Mouse (Mus musculus): ENCODE data around the gene Ddx58. TPM values are rescaled to one million over a fixed set of nuclear protein-coding genes. Genes with fewer than 3 reads are reported as not detected.

Gene Ddx58
- polyA plus RNA-seq, 1 experiment from 2014 or later: 9.5 TPM

DNA sequence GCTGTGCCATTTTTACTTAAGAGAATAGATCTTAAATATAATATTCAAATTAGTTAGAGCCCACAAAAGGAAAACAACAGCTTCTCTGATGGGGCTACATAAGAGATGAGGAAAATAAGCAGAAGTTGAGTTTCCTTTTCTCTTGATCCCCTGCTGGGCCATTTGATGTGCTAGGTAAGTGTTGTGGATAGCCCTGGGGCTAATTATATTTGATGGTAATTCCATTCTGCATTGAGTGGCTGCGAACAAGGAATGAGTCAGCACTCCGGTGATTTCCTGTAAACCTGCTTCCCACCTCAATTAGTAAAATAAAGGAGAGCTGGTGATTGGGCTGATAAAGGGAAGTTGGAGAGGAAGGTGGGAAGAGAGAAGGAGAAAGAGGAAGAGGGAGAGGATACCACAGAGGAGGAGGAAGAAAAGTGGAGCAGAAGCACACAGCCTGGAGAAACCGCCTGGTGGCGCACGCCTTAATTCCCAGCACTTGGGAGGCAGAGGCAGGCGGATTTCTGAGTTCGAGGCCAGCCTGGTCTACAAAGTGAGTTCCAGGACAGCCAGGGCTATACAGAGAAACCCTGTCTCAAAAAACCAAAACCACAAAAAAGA is 6.5 kb downstream of the Ddx58 start:
- Histone ChIP-seq H3K4me1 (no peaks in the 10 kb centered on the region), H3K27me3 (no peaks in the 10 kb centered on the region), H3K36me3 (no peaks in the 10 kb centered on the region), H3K4me3 (replicated peaks) (no peak overlapping the region), H3K4me2 (replicated peaks) (no peak overlapping the region), H3K9ac (no peak overlapping the region), H3K27ac (replicated peaks) (no peak overlapping the region), H3K9me3 (replicated peaks) (no peaks in the 10 kb centered on the region)
- no peak for ATAC-seq (ENCODE audit: insufficient number of reproducible peaks, low FRiP score, low TSS enrichment, low read depth)
- 90% methylated on average over 7 of the region's 7 CpGs for WGBS

- Histone ChIP-seq H3K4me2 (replicated peaks) (no peak overlapping the region), H3K36me3 (no peaks in the 10 kb centered on the region), H3K27me3 (no peaks in the 10 kb centered on the region), H3K27ac (replicated peaks) (no peak overlapping the region), H3K4me3 (replicated peaks) (no peak overlapping the region), H3K9ac (no peak overlapping the region), H3K4me1 (no peaks in the 10 kb centered on the region), H3K9me3 (replicated peaks) (no peaks in the 10 kb centered on the region)
- 85% methylated on average over 6 of the region's 6 CpGs for WGBS
- no peak for ATAC-seq (ENCODE audit: insufficient number of reproducible peaks, low FRiP score, low TSS enrichment, low read depth)
Observed at GRCm38 (mm10) chr4:40229723-40230122, 9.9 kb downstream of the Ddx58 start.

DNA sequence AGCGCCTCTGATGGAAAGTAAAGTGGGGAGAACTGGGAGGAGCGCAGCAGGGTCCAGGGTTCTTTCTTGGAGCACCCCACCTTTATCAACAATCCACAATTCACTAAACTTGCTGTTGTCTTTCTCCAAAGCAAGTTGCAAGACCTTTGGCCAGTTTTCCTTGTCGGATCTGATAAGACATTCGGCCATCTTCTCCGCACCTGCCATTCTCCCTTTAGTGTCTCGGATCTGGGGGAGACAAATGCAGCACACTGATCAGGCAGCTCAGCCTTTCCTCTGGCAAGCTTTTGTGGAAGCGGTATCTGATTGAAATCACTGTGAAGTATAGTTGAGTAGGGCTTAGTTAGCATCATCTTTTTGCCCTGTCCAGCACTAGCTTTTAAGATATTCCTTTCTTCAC is 11.7 kb downstream of the Ddx58 start:
- no peak for ATAC-seq (ENCODE audit: insufficient number of reproducible peaks, low FRiP score, low TSS enrichment, low read depth)
- Histone ChIP-seq H3K36me3 (no peaks in the 10 kb centered on the region), H3K4me3 (replicated peaks) (no peak overlapping the region), H3K27me3 (no peaks in the 10 kb centered on the region), H3K9me3 (replicated peaks) (no peaks in the 10 kb centered on the region), H3K27ac (replicated peaks) (no peak overlapping the region), H3K4me2 (replicated peaks) (no peak overlapping the region), H3K9ac (no peak overlapping the region), H3K4me1 (no peaks in the 10 kb centered on the region)
- 85% methylated on average over 7 of the region's 7 CpGs for WGBS

DNA sequence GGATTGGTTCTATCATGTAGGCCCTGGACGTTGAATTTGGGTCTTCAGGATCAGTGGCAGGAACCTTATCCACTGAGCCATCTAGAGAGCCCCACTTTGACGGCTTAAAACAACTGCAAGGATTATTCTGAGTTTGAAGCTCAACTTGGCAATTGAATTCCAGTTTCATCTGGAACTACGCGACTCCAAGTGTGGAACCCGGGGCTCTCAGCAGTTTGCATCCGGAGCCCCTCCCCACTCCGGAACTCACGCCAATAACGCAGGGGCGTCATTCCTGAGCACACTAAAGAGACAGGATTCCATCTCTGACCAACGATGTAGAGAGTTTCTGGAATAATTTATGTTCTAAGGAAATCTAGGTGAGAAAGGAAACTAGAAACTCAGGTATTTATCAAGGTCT is 12.5 kb downstream of the Ddx58 start:
- no peaks in the 10 kb centered on the region for H3K27me3 ChIP-seq
- no peaks in the 10 kb centered on the region for H3K36me3 ChIP-seq
- ATAC-seq (ENCODE audit: insufficient number of reproducible peaks, low FRiP score, low TSS enrichment, low read depth): no peak
- H3K4me1 ChIP-seq: no peaks in the 10 kb centered on the region
- no peaks in the 10 kb centered on the region for H3K9me3 ChIP-seq (replicated peaks)
- 87% methylated on average over 11 of the region's 11 CpGs for WGBS
- H3K4me3 ChIP-seq (replicated peaks): no peak overlapping the region
- no peak overlapping the region for H3K27ac ChIP-seq (replicated peaks)
- H3K4me2 ChIP-seq (replicated peaks): no peak overlapping the region
- H3K9ac ChIP-seq: no peak overlapping the region

- Histone ChIP-seq H3K27me3 (no peaks in the 10 kb centered on the region), H3K9ac (no peak overlapping the region), H3K9me3 (replicated peaks) (no peaks in the 10 kb centered on the region), H3K4me1 (no peaks in the 10 kb centered on the region), H3K27ac (replicated peaks) (no peak overlapping the region), H3K4me3 (replicated peaks) (no peak overlapping the region), H3K4me2 (replicated peaks) (no peak overlapping the region), H3K36me3 (no peaks in the 10 kb centered on the region)
- 56% methylated on average over 5 of the region's 5 CpGs for WGBS
- no peak for ATAC-seq (ENCODE audit: insufficient number of reproducible peaks, low FRiP score, low TSS enrichment, low read depth)
Observed at GRCm38 (mm10) chr4:40226095-40226494, 13.5 kb downstream of the Ddx58 start.

DNA sequence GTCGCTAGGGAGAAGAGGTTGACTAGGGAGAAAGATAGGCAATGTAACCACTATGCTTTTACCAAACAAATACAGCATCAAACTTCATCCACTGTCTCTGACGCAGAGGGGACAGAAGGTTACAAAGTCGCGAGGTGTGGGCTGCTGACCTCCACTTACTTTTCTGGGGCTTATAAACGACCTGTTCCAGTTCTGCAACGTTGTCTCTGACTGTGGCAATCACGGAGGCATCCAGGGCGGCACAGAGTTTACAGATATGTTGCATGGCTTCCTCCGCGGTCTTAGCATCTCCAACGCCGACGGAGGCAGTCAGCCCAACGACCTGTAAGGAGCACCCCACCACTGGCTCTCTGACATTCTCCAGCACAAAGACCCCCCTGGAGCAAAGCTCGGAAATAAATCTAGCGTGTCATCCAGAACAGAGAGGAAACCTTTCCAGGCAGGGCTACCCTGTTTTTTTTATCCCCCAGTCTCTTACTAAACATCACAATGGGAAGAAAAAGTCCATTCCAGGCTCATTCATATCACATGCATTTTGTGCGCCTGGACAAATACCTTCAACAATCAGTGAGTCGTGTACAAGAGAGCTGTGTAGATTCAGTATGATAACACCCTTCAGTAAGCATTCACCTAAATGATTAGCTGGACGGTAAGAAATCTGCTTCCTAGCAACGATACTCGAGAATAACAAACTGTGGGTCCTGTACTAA is 17.6 kb downstream of the Ddx58 start:
- Histone ChIP-seq H3K4me2 (replicated peaks) (no peak overlapping the region), H3K27ac (replicated peaks) (no peak overlapping the region), H3K27me3 (no peaks in the 10 kb centered on the region), H3K36me3 (no peaks in the 10 kb centered on the region), H3K9ac (no peak overlapping the region), H3K4me3 (replicated peaks) (no peak overlapping the region), H3K9me3 (replicated peaks) (no peaks in the 10 kb centered on the region), H3K4me1 (no peaks in the 10 kb centered on the region)
- ATAC-seq (ENCODE audit: insufficient number of reproducible peaks, low FRiP score, low TSS enrichment, low read depth): no peak
- 54% methylated on average over 21 of the region's 21 CpGs for WGBS

GRCm38 (mm10) chr4:40221004-40221760 is 18.4 kb downstream of the Ddx58 start:
- no peak overlapping the region for H3K4me2 ChIP-seq (replicated peaks)
- H3K9me3 ChIP-seq (replicated peaks): no peaks in the 10 kb centered on the region
- ATAC-seq (ENCODE audit: insufficient number of reproducible peaks, low FRiP score, low TSS enrichment, low read depth): no peak
- H3K36me3 ChIP-seq: no peaks in the 10 kb centered on the region
- H3K4me3 ChIP-seq (replicated peaks): no peak overlapping the region
- H3K4me1 ChIP-seq: no peaks in the 10 kb centered on the region
- H3K27me3 ChIP-seq: no peaks in the 10 kb centered on the region
- H3K27ac ChIP-seq (replicated peaks): no peak overlapping the region
- WGBS: 39% methylated on average over 14 of the region's 14 CpGs
- no peak overlapping the region for H3K9ac ChIP-seq

- Histone ChIP-seq H3K9ac (no peak overlapping the region), H3K4me2 (replicated peaks) (0 out of 2 replicates have a peak overlapping the region, but pooled peaks have one; percentile 3), H3K4me1 (no peaks in the 10 kb centered on the region), H3K4me3 (replicated peaks) (no peak overlapping the region), H3K36me3 (no peaks in the 10 kb centered on the region), H3K27me3 (no peaks in the 10 kb centered on the region), H3K27ac (replicated peaks) (no peak overlapping the region), H3K9me3 (replicated peaks) (no peaks in the 10 kb centered on the region)
- 26% methylated on average over 12 of the region's 12 CpGs for WGBS
- ATAC-seq (ENCODE audit: insufficient number of reproducible peaks, low FRiP score, low TSS enrichment, low read depth): no peak
Observed at GRCm38 (mm10) chr4:40220437-40220836, 19.2 kb downstream of the Ddx58 start.

- H3K9me3 ChIP-seq (replicated peaks): no peaks in the 10 kb centered on the region
- no peak overlapping the region for H3K4me2 ChIP-seq (replicated peaks)
- H3K4me3 ChIP-seq (replicated peaks): no peak overlapping the region
- no peak overlapping the region for H3K9ac ChIP-seq
- no peaks in the 10 kb centered on the region for H3K36me3 ChIP-seq
- no peak overlapping the region for H3K27ac ChIP-seq (replicated peaks)
- WGBS: 70% methylated on average over 7 of the region's 7 CpGs
- H3K27me3 ChIP-seq: no peaks in the 10 kb centered on the region
- ATAC-seq (ENCODE audit: insufficient number of reproducible peaks, low FRiP score, low TSS enrichment, low read depth): no peak
- no peaks in the 10 kb centered on the region for H3K4me1 ChIP-seq
Observed at GRCm38 (mm10) chr4:40218382-40218781, 21.2 kb downstream of the Ddx58 start.

DNA sequence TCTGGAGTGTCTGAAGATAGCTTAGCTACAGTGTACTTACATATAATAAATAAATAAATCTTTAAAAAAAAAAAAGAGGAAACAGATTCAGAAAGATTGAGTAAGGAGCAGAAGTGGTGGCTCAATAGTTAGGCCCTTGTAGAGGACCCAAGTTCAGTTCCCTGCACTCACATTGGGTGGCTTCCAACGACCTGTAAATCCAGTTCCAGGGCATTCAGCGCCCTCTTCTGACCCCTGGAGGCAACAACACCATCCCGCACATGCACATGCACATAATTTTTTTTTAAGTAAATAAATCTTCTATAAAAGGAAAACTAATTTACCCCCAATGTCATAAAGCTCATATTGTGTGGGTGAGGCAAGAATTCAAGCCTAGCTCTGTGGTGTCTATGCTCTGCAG is 21.7 kb downstream of the Ddx58 start:
- no peak overlapping the region for H3K27ac ChIP-seq (replicated peaks)
- H3K9me3 ChIP-seq (replicated peaks): no peaks in the 10 kb centered on the region
- no peak overlapping the region for H3K4me3 ChIP-seq (replicated peaks)
- no peak overlapping the region for H3K4me2 ChIP-seq (replicated peaks)
- no peak for ATAC-seq (ENCODE audit: insufficient number of reproducible peaks, low FRiP score, low TSS enrichment, low read depth)
- H3K4me1 ChIP-seq: no peaks in the 10 kb centered on the region
- 0 out of 2 replicates have a peak, but pooled peaks cover 3% of the 10 kb centered on the region for H3K36me3 ChIP-seq
- WGBS: 52% methylated on average over 3 of the region's 3 CpGs
- no peaks in the 10 kb centered on the region for H3K27me3 ChIP-seq
- H3K9ac ChIP-seq: no peak overlapping the region

DNA sequence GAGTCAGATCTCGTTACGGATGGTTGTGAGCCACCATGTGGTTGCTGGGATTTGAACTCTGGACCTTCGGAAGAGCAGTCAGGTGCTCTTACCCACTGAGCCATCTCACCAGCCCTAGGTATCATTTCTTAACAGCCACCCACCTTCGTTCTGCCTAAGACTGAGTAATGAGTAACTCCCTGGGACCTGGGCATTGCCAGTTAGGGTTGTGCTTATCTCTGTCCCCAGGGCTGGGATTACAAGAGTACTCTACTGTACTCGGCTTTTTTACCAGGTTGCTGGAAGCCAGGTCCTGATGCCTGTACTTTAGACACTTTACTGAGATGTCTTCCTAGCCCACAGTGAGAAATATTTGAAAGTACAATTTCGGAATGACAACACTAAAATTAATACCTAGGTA is 27.5 kb downstream of the Ddx58 start:
- Histone ChIP-seq H3K9ac (no peak overlapping the region), H3K4me1 (no peaks in the 10 kb centered on the region), H3K27me3 (no peaks in the 10 kb centered on the region), H3K36me3 (peaks cover 10% of the 10 kb centered on the region; the same call in 1 of the 2 replicates), H3K9me3 (replicated peaks) (no peaks in the 10 kb centered on the region), H3K27ac (replicated peaks) (no peak overlapping the region), H3K4me3 (replicated peaks) (no peak overlapping the region), H3K4me2 (replicated peaks) (no peak overlapping the region)
- no peak for ATAC-seq (ENCODE audit: insufficient number of reproducible peaks, low FRiP score, low TSS enrichment, low read depth)
- 86% methylated on average over 4 of the region's 6 CpGs for WGBS
